Mouse (Mus musculus) thymus, postnatal 14 days (tissue): ENCODE measurements at regions not wholly inside any gene's neighbourhood (a gene's known extent, or its start where the extent isn't known, plus 50 kb on each side); places are given as distances from the start of the nearest gene placed in this dataset.

Experiments used
- DNase-seq: peaks from one replicate; pipeline ENCODE4 v3.0.0; 2021

DNA sequence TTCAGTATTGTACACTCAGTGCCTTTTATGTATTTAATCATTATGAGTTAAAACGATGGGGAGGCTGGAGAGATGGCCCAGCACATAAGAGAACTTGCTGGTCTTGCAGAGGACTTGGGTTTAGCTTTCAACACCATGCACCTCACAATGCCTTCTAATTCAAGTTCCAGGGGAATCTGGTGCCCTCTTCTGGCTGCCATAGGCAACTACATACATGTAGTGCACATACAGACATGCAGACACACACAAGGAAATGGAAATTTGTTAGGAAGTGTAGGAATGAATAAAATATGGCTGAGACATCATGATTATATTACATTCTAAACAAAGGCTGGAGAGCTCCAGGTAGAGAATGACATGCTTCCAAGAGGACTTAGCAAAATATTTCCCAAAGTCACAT lies 251.4 kb downstream of the Hivep2 start:
- DNase-seq = no peak

DNA sequence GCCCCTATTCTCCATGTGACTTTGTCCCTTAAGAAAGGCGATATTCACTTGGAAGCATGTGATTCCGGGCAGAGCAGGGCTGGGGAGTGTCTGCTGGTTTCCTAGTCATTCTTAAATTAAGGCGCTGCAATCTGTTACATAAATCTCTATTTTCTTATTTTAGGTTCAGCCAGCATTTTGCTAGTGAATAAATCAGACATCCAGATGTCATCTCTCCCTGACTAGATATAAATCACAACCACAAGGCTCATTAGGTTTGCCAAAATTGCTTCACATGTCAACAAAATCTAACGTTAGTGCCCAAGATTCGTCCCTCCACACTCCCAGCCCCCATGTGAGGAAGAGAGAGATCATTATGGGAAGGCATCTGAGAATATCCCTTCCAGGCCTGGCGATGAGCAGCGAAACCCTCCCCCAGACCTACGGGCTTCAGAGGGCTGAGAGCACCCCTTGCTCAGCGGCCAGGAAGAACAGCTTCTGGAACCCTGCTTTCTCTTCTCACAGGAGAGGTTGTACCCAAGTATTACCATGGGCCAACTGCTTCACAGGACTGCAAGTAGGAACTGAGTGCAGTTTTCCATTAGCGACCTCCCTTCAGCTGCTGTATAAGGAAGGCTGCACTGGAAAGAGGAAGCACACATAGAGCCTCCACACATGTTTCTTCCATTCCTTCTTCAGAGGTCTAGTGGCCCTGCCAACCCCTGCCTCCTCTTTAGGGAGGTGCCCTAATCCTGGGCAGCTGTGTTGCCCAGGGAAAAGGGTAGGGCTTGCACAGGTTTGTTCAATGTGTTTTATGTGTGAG lies 250.5 kb downstream of the Hivep2 start:
- no peak for DNase-seq

DNA sequence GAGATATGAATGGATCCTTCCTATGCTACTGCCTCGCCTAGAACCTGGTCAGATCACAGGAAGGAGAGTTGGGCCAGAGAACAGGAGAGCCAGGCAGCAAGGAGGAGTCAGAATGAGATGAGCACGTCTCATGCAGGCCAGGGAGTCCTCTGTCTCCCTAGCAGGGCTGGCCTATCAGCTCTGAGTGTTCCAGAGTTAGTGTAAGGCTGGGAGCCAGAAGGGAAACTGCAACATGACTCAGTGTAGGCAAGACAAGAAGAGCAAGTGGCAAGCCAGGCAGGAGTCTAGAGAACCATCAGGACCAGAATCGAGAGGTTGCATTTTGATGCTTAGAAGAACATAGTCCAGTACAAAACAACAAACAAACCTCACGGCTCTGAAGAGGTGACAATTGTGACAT lies 249.6 kb downstream of the Hivep2 start:
- no peak for DNase-seq

DNA sequence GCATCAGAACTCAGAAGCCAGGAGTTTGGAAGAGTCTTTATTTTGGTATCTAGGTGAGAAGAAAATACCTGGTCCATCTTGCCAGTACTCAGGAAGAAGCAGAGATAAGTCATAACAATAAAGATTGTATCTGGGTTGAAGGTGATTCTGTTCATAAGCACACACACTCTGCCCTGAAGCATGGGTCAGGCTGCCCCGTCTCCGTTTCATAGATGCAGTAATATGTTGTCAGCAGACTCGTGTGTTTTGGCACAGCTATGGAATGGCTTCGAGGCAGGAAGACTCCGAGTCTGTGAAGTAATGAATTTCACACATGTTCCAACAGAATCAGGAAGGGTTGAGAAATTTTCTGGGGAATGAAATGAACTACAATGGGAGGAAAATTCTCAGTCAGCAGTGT lies 247.7 kb downstream of the Hivep2 start:
- DNase-seq = no peak

DNA sequence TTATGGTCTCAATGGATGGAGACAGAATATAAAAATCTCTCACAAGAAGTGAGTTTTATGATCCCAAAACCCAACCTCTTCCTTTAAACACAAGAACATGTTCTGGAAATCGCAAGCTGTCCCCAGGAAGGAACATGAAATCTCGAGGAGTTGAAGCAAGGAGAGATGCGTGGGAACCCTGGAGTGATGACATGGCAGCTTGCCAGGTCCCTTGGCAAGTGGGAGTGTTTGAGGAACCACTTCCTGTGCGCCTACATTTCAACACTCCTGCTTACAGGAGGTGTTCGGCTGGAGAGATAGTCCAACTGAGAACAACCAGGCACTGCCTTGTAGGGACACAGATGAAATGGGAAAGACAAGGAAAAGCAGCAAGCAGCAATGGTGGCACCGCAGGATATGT lies 246.1 kb downstream of the Hivep2 start:
- DNase-seq = no peak

DNA sequence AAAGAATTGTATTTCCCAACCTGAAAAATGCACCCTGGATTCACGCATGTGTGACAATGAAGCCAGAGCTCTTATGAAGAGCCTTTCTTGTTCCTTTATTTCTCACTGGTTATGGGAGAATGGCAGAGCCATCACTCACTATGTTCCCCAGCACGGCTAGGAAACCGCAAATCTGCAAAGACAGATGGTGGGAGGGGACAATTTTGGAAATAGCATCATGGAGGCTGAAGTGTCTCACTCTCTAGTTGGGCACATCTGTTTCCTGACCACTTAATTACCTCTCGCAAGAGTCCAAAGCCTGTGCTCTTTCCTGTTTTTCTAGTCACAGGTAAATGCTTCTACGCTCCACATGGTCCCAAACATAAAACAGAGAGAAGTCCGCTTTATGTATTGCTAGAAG lies 245.6 kb downstream of the Hivep2 start:
- no peak for DNase-seq

DNA sequence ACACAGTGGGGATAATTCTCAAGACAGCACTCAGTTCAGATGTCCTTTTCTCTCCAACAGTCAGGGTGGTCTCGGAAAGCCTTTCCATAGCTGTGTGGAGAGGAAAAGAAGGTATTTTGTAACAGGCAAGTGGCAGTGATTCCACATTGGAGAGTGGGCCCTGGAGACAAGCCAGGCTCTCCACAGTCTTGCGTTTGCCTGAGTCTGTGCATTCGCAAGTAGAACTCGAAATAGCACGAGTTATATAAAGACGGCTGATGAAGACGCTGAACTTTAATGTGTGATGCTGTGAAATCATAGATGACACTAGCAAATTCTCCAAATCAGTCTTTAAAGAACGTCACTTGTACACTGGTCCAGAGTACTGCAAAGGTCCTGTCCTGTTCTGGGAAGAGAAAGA lies 244.6 kb downstream of the Hivep2 start:
- DNase-seq = no peak

DNA sequence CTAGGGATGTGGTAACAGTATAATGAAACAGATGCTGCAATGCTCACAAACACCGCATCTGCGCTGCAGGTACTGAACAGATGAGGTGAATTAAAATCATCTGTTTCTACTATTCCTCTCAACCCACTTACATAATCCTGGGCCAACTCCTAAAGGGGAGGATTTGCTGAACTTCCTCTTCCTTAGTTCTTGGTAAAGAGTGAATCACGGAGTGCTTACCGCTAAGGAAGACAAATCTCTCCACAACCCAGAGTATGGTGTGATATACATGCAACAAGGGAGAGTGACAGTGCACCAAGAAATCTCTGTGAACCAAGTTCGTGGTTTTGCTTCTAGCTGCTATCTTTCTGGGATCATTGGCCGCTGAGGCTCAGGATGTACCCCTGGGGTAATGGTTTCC lies 244.2 kb downstream of the Hivep2 start:
- DNase-seq = no peak

DNA sequence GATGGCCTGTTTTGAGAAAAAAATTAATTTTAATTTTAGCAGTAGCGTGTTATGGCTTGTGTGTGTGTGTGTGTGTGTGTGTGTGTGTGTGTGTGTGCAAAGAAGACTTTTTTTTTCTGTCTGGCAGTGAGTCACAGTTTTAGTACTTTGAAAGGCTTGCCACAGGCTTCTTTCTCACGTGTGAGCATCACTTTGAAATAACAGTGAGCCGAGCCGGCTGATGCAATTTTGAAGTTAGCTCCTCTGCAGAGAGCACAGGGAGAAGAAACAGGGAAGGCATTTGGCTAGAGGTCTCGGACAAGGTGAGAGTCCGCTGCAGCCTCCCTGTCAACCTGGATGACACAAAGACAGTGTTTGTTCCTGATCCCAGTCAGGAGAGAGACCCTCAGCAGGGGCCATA lies 242.3 kb downstream of the Hivep2 start:
- DNase-seq = peak; percentile 30

DNA sequence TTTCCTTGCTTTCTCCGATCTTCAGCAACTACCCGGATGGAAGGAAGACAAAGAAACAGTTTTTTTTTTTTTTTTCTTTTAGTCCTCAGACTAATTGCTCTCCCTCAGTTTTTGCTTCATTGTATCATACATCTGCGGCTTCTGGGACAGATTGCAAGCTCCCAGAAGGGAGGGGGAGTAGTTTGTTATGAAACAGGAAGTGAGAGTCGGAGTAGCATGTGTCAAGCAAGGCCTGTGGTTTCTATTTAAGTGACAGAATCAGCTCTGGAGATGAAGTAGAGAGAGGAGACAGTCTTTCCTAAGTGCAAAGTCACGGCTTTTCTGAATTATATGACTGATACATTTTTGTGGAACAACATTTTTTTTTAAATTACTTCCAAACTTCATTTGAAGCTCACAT lies 241.7 kb downstream of the Hivep2 start:
- DNase-seq = peak; percentile 61

DNA sequence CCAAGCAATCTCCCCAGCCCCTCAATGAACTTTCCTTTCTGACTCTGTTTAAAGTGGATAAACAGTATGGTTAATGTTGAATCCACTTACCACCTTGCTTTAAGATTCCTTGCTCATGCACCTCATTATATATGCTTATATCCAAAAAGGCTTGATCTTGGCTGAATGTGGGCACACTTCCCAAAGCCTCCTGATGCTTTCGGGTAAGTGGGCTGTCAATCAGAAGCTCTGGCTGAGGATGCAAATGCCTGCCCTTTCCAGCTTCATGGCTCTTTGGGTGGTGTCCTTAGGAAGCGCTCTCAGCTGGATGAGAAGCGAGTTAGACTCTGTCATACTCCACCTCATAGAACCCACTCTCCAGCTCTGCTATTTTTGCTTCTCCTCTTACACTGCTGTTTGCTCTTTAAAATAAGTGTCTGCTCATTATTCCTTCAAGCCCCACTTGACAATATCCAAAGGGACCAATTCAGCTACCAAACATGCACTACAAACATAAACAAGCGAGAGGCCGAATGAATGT lies 241.2 kb downstream of the Hivep2 start:
- DNase-seq = no peak
